Mouse (Mus musculus) regulatory T cell (primary cell): ENCODE measurements around the gene Eefsec.

Experiments used
- in situ Hi-C: fragments of 300-600 bp; cut with MboI, MseI; formaldehyde crosslinking; loops from one replicate; pipeline ENCODE4 v1.15.1; 2025; ENCODE audit warnings: high pct_unique_total_duplicates

The Eefsec gene

GRCm38 (mm10) chr6:88343485-88344450 is 102.6 kb downstream of the Eefsec start:
- in situ Hi-C loops = no loop called here

- in situ Hi-C loops = no loop called here
Observed at GRCm38 (mm10) chr6:88342965-88343364, 103.4 kb downstream of the Eefsec start.

GRCm38 (mm10) chr6:88341182-88341581 is 105.2 kb downstream of the Eefsec start:
- in situ Hi-C loops = no loop called here

- in situ Hi-C loops = no loop called here
Observed at GRCm38 (mm10) chr6:88340761-88341160, 105.6 kb downstream of the Eefsec start.

- in situ Hi-C loops = no loop called here
Observed at GRCm38 (mm10) chr6:88329336-88329735, 117.0 kb downstream of the Eefsec start.

GRCm38 (mm10) chr6:88321879-88322278 is 124.5 kb downstream of the Eefsec start:
- in situ Hi-C loops = no loop called here

- in situ Hi-C loops = no loop called here
Observed at GRCm38 (mm10) chr6:88321253-88321652, 125.1 kb downstream of the Eefsec start.

GRCm38 (mm10) chr6:88319735-88320134 is 126.6 kb downstream of the Eefsec start:
- in situ Hi-C loops = no loop called here

- in situ Hi-C loops = no loop called here
Observed at GRCm38 (mm10) chr6:88315295-88315694, 131.0 kb downstream of the Eefsec start.

- in situ Hi-C loops = no loop called here
Observed at GRCm38 (mm10) chr6:88313937-88314336, 132.4 kb downstream of the Eefsec start.

- in situ Hi-C loops = no loop called here
Observed at GRCm38 (mm10) chr6:88311593-88311992, 134.7 kb downstream of the Eefsec start.

- in situ Hi-C loops = no loop called here
Observed at GRCm38 (mm10) chr6:88306100-88306746, 140.1 kb downstream of the Eefsec start.

GRCm38 (mm10) chr6:88301234-88301633 is 145.1 kb downstream of the Eefsec start:
- in situ Hi-C loops = no loop called here

- in situ Hi-C loops = no loop called here
Observed at GRCm38 (mm10) chr6:88299491-88299890, 146.8 kb downstream of the Eefsec start.

- in situ Hi-C loops = no loop called here
Observed at GRCm38 (mm10) chr6:88292274-88292909, 153.9 kb downstream of the Eefsec start.

- in situ Hi-C loops = no loop called here
Observed at GRCm38 (mm10) chr6:88290129-88290766, 156.1 kb downstream of the Eefsec start.

GRCm38 (mm10) chr6:88278141-88278540 is 168.2 kb downstream of the Eefsec start:
- in situ Hi-C loops = no loop called here

GRCm38 (mm10) chr6:88277242-88277641 is 169.1 kb downstream of the Eefsec start:
- in situ Hi-C loops = no loop called here

- in situ Hi-C loops = no loop called here
Observed at GRCm38 (mm10) chr6:88276221-88276620, 170.1 kb downstream of the Eefsec start.

- in situ Hi-C loops = no loop called here
Observed at GRCm38 (mm10) chr6:88274623-88275022, 171.7 kb downstream of the Eefsec start.

- in situ Hi-C loops = no loop called here
Observed at GRCm38 (mm10) chr6:88267970-88268369, 178.4 kb downstream of the Eefsec start.

GRCm38 (mm10) chr6:88267068-88267467 is 179.3 kb downstream of the Eefsec start:
- in situ Hi-C loops = no loop called here
